Mouse (Mus musculus) intestine, embryonic 15.5 days (tissue): ENCODE data around the gene Kctd12. TPM values are rescaled to one million over a fixed set of nuclear protein-coding genes. Genes with fewer than 3 reads are reported as not detected.
A peak's percentile ranks its signal among the peaks of the same experiment; 100 is the strongest.

Source experiments
- ATAC-seq: fragments of 200-750 bp; cut with Nextera tagmentation; 2 replicates; pipeline ENCODE4 v1.8.0; 2017; ENCODE audit warnings: moderate TSS enrichment, moderate library complexity
- H3K27ac ChIP-seq: fragments of 300-500 bp; sonication (generic); 2 replicates; pipeline ENCODE4 v1.5.1; 2015; ENCODE audit warnings: mild to moderate bottlenecking, inconsistent platforms
- H3K27me3 ChIP-seq: fragments of 300-500 bp; sonication (generic); replicated peaks from 2 replicates; pipeline ENCODE4 v1.6.1; 2015; ENCODE audit warnings: inconsistent platforms
- H3K36me3 ChIP-seq: fragments of 300-500 bp; sonication (generic); 2 replicates; pipeline ENCODE4 v1.6.1; 2015; ENCODE audit warnings: inconsistent platforms
- H3K4me1 ChIP-seq: fragments of 300-500 bp; sonication (generic); replicated peaks from 2 replicates; pipeline ENCODE4 v1.6.1; 2015; ENCODE audit warnings: inconsistent platforms
- H3K4me2 ChIP-seq: fragments of 300-500 bp; sonication (generic); replicated peaks from 2 replicates; pipeline ENCODE4 v1.6.1; 2015; ENCODE audit warnings: mild to moderate bottlenecking, inconsistent platforms
- H3K4me3 ChIP-seq: fragments of 300-500 bp; sonication (generic); replicated peaks from 2 replicates; pipeline ENCODE4 v1.5.1; 2015; ENCODE audit warnings: inconsistent platforms
- H3K9ac ChIP-seq: fragments of 300-500 bp; sonication (generic); 2 replicates; pipeline ENCODE4 v1.6.1; 2015; ENCODE audit warnings: inconsistent platforms
- H3K9me3 ChIP-seq: fragments of 300-500 bp; sonication (generic); 2 replicates; pipeline ENCODE4 v1.6.1; 2016; ENCODE audit warnings: inconsistent platforms
- WGBS: fragments of 180-500 bp; shearing (Covaris S2); methylation state at CpG from one replicate; pipeline ENCODE4 v1.1.7; 2015; 5-methylcytosine and 5-hydroxymethylcytosine counted together
- polyA plus RNA-seq: library from polyadenylated mRNA; unstranded; fragments of >200 nt; fragmentation: Nextera tagmentation; extraction: Ambion mirVana; gene quantifications from 2 replicates; pipeline ENCODE4 v1.2.1, GENCODE M21; 2015

Gene Kctd12
- 10.2 and 11.9 TPM in 2 replicates for polyA plus RNA-seq

GRCm38 (mm10) chr14:102982627-102983540 is at the start of gene Kctd12:
Gene Kctd12, minus strand, starts transcription at chr14:102982637.
- Histone ChIP-seq H3K4me2 (peak within 1 kb of the TSS; percentile 97), H3K9me3 (no peaks in the 10 kb centered on the region), H3K27ac (peak within 1 kb of the TSS; percentile 89), H3K4me1 (no peaks in the 10 kb centered on the region; the same call in 1 of the 2 replicates), H3K36me3 (no peaks in the 10 kb centered on the region), H3K9ac (peak within 1 kb of the TSS; percentile 78), H3K27me3 (no peaks in the 10 kb centered on the region), H3K4me3 (peak within 1 kb of the TSS; percentile 71)
- 2% methylated on average over 29 of the region's 66 CpGs for WGBS
- peak; percentile 97 for ATAC-seq

GRCm38 (mm10) chr14:103029203-103029602 is 46.8 kb upstream of the Kctd12 start:
- no peak overlapping the region for H3K4me2 ChIP-seq
- H3K27ac ChIP-seq, result no peak overlapping the region
- no peaks in the 10 kb centered on the region for H3K36me3 ChIP-seq
- no peak overlapping the region for H3K4me3 ChIP-seq
- no peak overlapping the region for H3K9ac ChIP-seq
- H3K9me3 ChIP-seq, result no peaks in the 10 kb centered on the region
- H3K27me3 ChIP-seq, result no peaks in the 10 kb centered on the region
- no peak for ATAC-seq
- H3K4me1 ChIP-seq, result no peaks in the 10 kb centered on the region
- 81% methylated on average over 2 of the region's 2 CpGs for WGBS

- WGBS, result 64% methylated on average over 2 of the region's 2 CpGs
- Histone ChIP-seq H3K4me3 (no peak overlapping the region), H3K27me3 (no peaks in the 10 kb centered on the region), H3K9ac (no peak overlapping the region), H3K27ac (no peak overlapping the region), H3K9me3 (no peaks in the 10 kb centered on the region), H3K4me1 (no peaks in the 10 kb centered on the region), H3K36me3 (no peaks in the 10 kb centered on the region), H3K4me2 (no peak overlapping the region)
- ATAC-seq, result no peak
These were observed 37.6 kb upstream of the Kctd12 start for GRCm38 (mm10) chr14:103020046-103020445.

GRCm38 (mm10) chr14:103017009-103017408 is 34.6 kb upstream of the Kctd12 start:
- WGBS, result 63% methylated on average over 5 of the region's 5 CpGs
- no peak overlapping the region for H3K9ac ChIP-seq
- no peak for ATAC-seq

DNA sequence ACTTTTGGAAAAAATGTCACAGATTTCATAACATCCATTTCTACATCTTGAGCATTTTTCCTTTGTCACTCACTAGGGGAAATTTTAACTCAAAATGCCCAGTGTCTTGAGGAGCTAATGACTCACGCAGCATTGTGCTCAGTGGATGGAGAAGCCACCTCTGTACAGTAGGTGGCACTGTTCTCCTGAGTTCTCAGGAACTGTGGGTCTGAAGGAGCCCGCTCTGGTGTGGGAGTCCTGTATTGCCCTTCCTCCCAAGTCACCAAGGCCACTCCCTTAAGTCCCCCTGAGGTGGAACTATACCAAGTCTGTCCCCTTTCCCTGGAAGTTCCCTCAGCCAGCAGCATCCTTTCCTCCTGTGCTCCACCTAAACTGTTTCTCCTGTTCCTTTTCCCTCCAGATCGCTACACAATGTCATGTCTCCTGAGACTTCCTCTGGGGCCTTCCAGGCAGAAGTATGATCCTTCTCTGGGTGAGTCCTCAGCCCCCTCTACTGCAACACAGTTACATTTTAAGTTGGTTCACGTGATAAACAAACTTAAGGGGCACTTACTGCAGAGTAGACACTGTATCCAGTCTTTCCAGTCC is 30.2 kb upstream of the Kctd12 start:
- no peaks in the 10 kb centered on the region for H3K36me3 ChIP-seq
- no peaks in the 10 kb centered on the region for H3K4me1 ChIP-seq
- ATAC-seq, result peak; percentile 88
- no peak overlapping the region for H3K4me3 ChIP-seq
- H3K27me3 ChIP-seq, result no peaks in the 10 kb centered on the region
- H3K4me2 ChIP-seq, result no peak overlapping the region; the same call in 1 of the 2 replicates
- WGBS, result 26% methylated on average over 4 of the region's 4 CpGs
- no peak overlapping the region for H3K9ac ChIP-seq
- no peak overlapping the region for H3K27ac ChIP-seq
- H3K9me3 ChIP-seq, result no peaks in the 10 kb centered on the region

More at GRCm38 (mm10) chr14:103017009-103017408, 34.6 kb upstream of the Kctd12 start:
- no peak overlapping the region for H3K4me2 ChIP-seq
- H3K4me1 ChIP-seq, result no peaks in the 10 kb centered on the region
- no peaks in the 10 kb centered on the region for H3K36me3 ChIP-seq
- no peak overlapping the region for H3K27ac ChIP-seq
- no peak overlapping the region for H3K4me3 ChIP-seq
- no peaks in the 10 kb centered on the region for H3K9me3 ChIP-seq
- H3K27me3 ChIP-seq, result no peaks in the 10 kb centered on the region

DNA sequence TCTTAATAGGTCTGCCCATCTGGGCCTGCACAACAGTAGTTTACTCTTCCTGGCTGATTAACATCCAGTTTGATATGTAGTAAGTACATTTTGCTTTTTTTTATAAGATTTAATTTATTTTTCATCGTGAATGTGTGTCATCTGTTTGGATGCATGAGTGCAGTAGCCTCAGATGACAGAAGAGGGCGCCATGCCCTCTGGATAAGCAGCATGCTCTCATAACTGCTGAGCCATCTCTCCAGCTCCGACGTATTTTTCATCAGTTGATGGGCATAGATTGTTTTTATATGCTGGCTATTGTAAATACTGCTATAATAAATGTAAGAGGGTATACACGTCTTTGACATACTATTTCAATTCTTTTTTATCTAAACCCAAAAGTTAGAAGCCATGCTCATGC is 29.3 kb upstream of the Kctd12 start:
- Histone ChIP-seq H3K4me1 (no peaks in the 10 kb centered on the region), H3K4me3 (no peak overlapping the region), H3K27me3 (no peaks in the 10 kb centered on the region), H3K9ac (no peak overlapping the region), H3K36me3 (no peaks in the 10 kb centered on the region), H3K9me3 (no peaks in the 10 kb centered on the region), H3K4me2 (no peak overlapping the region), H3K27ac (no peak overlapping the region)
- no peak for ATAC-seq
- WGBS, result 33% methylated on average over 5 of the region's 5 CpGs

DNA sequence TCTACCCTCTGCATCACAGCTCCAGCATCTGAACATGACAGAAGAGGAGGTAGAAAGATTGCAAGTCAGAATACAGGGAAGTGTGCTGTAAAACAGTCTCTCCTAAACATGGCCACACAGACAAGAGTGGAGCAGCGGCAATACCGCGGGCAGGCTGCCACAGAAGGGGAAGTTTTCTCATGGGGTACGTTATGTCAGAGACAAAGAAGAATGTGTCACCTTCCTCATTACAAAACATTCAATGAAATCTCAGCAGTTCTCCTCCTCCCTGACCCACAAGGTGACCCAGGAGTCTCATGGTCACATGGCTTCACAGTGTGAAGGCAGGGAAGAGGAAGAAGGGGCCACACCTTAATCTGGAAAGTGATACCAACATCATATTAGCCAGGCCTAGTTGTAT is 25.3 kb upstream of the Kctd12 start:
- H3K27me3 ChIP-seq, result no peaks in the 10 kb centered on the region
- H3K4me1 ChIP-seq, result no peaks in the 10 kb centered on the region
- no peaks in the 10 kb centered on the region for H3K36me3 ChIP-seq
- H3K4me3 ChIP-seq, result no peak overlapping the region
- no peaks in the 10 kb centered on the region for H3K9me3 ChIP-seq
- no peak overlapping the region for H3K27ac ChIP-seq
- WGBS, result 88% methylated on average over 4 of the region's 4 CpGs
- ATAC-seq, result no peak
- no peak overlapping the region for H3K9ac ChIP-seq
- no peak overlapping the region for H3K4me2 ChIP-seq

DNA sequence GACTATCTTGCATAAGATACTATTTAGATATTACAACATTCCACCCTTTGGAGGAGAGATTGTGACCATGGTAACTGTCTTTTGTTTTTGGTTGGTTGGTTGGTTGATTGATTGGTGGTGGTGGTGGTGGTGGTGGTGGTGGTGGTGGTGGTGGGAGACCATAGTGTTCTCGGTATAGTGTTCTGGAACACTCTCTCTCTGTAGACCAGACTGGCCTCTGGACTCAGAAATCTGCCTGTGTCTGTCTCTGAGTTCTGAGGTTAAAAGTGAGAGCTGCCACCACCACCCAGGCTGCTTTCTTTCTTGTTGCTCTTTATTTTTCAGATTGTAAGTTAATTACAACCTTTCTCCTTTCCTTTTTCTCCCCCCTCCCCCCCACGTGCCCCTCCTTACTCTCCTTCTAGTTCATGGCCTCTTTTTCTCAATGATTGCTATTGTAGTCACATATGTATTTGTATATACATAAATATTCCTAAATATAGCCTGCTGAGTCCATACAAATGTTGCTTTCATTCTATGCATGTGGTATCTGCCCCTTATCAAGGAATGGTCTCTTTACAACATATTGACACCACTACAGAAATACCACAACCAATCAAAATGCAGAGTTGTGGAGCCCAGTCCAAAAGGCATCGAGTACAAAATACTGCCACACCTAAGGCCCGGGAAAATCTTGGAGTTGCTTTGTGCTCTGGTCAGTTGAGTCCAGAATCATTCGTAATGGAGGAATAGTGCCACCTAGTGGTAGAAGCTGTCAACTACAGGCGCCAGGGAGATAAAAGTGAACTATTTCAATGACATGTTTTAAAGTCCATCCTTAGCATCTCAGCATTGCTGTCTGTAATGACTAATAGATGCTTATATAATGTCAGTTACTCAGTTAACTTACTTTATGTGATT is 12.5 kb upstream of the Kctd12 start:
- Histone ChIP-seq H3K4me1 (no peaks in the 10 kb centered on the region), H3K27me3 (no peaks in the 10 kb centered on the region), H3K9me3 (no peaks in the 10 kb centered on the region), H3K36me3 (no peaks in the 10 kb centered on the region), H3K4me3 (no peak overlapping the region), H3K4me2 (no peak overlapping the region), H3K27ac (no peak overlapping the region), H3K9ac (no peak overlapping the region)
- ATAC-seq, result peak; percentile 78
- 20% methylated on average over 6 of the region's 6 CpGs for WGBS

DNA sequence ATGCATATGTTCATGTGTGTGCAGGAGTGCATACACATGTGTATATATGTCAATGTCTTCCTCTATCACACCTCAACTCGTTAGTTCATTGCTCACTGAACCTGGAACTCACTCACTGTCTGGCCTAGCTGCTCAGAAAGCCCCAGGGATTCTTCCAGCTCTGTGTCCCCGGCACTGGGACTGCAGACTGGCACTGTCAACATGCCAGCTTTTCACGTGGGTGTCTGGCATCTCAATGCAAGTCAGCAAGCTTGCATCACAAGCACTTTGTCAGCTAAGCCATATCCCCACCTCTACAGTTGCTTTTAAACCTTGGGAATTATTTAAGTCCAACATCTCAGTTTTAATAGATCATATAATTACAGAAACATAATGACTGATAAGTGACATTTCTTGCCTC is 8.3 kb upstream of the Kctd12 start:
- no peaks in the 10 kb centered on the region for H3K9me3 ChIP-seq
- H3K4me2 ChIP-seq, result no peak overlapping the region
- ATAC-seq, result no peak
- H3K27ac ChIP-seq, result no peak overlapping the region
- H3K9ac ChIP-seq, result no peak overlapping the region
- no peaks in the 10 kb centered on the region for H3K27me3 ChIP-seq
- no peaks in the 10 kb centered on the region for H3K36me3 ChIP-seq
- H3K4me1 ChIP-seq, result no peaks in the 10 kb centered on the region
- WGBS, result 78% methylated on average over 3 of the region's 3 CpGs
- H3K4me3 ChIP-seq, result no peak overlapping the region

DNA sequence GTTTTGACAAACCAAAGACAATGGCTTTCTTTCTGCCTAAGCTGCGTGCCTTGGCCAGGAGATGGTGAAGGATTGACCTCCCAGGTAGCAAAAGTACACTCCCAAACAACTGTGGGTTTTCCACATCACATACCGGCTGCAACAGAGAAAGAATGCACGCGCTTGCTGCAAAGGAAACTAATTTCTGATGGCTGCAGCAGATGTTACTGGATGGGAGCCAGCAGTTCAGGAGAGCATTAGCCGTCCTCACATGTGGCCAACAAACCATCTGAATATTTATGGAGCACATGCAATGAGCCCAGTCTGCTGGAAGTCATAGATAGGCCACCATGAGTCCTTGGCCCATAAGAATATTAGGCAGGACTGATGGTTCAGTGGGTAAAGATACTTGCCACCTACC is 7.4 kb upstream of the Kctd12 start:
- Histone ChIP-seq H3K4me2 (no peak overlapping the region), H3K9ac (no peak overlapping the region), H3K36me3 (no peaks in the 10 kb centered on the region), H3K27me3 (no peaks in the 10 kb centered on the region), H3K4me1 (no peaks in the 10 kb centered on the region), H3K4me3 (no peak overlapping the region), H3K27ac (no peak overlapping the region), H3K9me3 (no peaks in the 10 kb centered on the region)
- WGBS, result 36% methylated on average over 5 of the region's 5 CpGs
- ATAC-seq, result no peak

DNA sequence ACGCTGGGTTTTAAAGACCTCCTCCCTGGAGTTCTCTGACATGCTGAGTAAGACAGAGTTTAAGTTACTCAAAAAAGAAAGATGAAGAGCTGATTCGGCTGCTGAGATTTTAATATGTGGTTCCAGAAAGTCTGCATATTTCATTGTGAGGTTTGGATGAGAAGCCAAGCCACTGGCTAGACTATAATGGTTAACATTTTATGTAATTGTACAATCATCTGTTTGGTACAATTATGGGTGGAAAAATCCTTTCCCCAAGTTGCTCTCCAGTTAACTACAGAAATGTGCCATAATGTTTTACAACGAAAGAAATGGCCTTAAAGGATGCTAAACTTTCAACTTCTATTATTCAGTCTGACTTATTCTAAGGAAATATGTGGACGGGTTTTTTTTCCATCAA is 6.8 kb upstream of the Kctd12 start:
- ATAC-seq, result no peak
- Histone ChIP-seq H3K27me3 (no peaks in the 10 kb centered on the region), H3K9me3 (no peaks in the 10 kb centered on the region), H3K9ac (no peak overlapping the region), H3K4me2 (no peak overlapping the region), H3K27ac (no peak overlapping the region), H3K36me3 (no peaks in the 10 kb centered on the region), H3K4me1 (no peaks in the 10 kb centered on the region), H3K4me3 (no peak overlapping the region)
- whole genome bisulfite sequencing, result 69% methylated on average over 4 of the region's 4 CpGs

GRCm38 (mm10) chr14:102987626-102988025 is 5.2 kb upstream of the Kctd12 start:
- no peaks in the 10 kb centered on the region for H3K9me3 ChIP-seq
- H3K36me3 ChIP-seq, result no peaks in the 10 kb centered on the region
- H3K4me3 ChIP-seq, result no peak overlapping the region
- no peak overlapping the region for H3K27ac ChIP-seq
- 67% methylated on average over 5 of the region's 5 CpGs for WGBS
- H3K27me3 ChIP-seq, result no peaks in the 10 kb centered on the region
- no peak overlapping the region for H3K4me2 ChIP-seq
- H3K9ac ChIP-seq, result no peak overlapping the region
- ATAC-seq, result no peak
- no peaks in the 10 kb centered on the region for H3K4me1 ChIP-seq
